Mouse (Mus musculus) left cerebral cortex, postnatal 25 days (tissue): Measurements from ENCODE around the gene Naaladl1. TPM values are rescaled to one million over a fixed set of nuclear protein-coding genes. Genes with fewer than 3 reads are reported as not detected.
A peak's percentile ranks its signal among the peaks of the same experiment; 100 is the strongest.

Experiments
- DNase-seq, 2 experiments: peaks; one replicate each; pipeline ENCODE4 v3.0.0; 2022; ENCODE audit warnings: low spot score in 2 of 2, mixed read lengths in 1 of 2
- intact Hi-C: fragments of 180-260 bp; cut with DNase I; formaldehyde crosslinking; loops from one replicate; pipeline ENCODE4 v1.15.1; 2025
- total RNA-seq, 2 experiments: library from RNA; stranded (reverse); gene quantifications; 2 replicates each; pipeline ENCODE4 v1.2.3; 2021

The Naaladl1 gene
- total RNA-seq, 2 experiments from 2014 or later, result 0.21 TPM; not detected in 1

DNA sequence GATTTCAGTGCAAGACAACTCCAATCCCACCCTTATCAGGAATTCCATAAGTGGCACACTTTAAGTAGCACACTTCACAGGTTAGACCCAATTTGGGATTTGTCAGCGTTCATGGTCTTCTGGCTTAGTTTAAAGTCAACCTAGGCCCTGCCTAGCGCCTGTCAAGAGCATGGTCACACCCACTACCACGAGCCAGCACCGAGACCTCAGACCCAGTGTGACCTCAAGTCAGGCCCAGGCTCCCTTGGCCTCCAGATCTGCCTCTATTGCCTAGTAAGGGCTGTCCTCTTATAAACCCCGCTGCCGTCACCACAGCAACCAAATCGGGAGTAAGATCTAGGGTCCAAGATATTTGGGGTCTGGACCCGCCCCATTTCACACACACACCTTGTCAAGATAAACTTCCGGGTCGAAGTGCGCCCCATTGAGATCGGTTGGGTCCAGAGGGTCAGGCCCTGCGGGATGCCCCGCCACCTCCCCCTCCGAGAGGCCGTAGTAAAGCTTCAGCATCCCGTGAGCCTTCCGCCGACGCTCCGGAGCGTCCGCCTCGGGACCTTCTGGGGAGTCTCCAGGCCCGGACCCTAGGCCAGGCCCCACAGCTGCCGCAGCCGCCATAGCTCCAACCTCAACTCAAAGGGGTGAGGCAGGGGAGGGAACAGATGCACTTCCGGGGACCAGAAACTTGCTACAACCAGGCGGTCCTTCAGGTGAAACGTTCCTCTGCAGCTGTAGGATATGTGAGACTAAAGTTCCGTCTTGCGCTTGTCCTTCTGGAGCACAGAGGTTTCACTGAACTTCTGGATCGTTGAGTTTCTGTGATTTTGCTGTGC lies 28.8 kb upstream of the Naaladl1 start, which contains the start of gene Vps51:
Vps51 (minus strand) TSS at position 668 of the 830 bp plus-strand sequence.
- DNase-seq, result peak; percentile 87 to 94
- intact Hi-C loops, result no loop called here

GRCm38 (mm10) chr19:6079983-6080480 lies 25.6 kb upstream of the Naaladl1 start, which contains the start of gene Tmem262:
Gene Tmem262, plus strand, starts transcription at chr19:6080033.
- intact Hi-C loops, result no loop called here
- DNase-seq, result no peak

DNA sequence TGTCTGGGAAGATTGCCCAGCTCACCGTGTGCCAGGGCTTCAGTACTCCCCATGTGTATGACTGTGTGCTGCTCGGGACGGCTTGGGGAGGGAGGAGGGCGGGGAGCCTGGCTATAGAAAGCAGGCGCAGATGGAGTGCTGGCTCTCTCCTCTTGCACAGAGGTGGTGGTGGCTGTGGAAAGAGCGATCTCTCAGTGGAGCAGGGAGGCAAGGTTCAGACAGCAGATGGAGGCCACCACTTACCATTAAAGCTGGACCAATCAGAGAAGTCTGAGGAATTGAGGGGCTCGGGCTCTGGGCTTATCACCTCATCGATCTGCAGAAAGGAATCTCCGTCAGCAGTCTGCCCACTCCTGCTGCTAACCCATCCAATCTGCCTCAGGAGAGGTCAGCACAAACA lies 23.4 kb upstream of the Naaladl1 start, which contains the start of gene Gm28374:
Gm28374 (minus strand) TSS at position 101 of the 400 bp plus-strand sequence.
- DNase-seq, result no peak
- intact Hi-C loops, result no loop called here

GRCm38 (mm10) chr19:6084478-6085248 lies 20.9 kb upstream of the Naaladl1 start, which contains the start of the genes Zfpl1 and Cdca5:
Gene Zfpl1, minus strand, starts transcription at chr19:6084956.
Gene Cdca5, plus strand, starts transcription at chr19:6084983.
- intact Hi-C loops, result loop anchor here (1.0 to 2.0 kb wide), 2 partner anchors 28 to 34 kb away; partner anchors contain the start of genes Fau, Mrpl49 and Sac3d1
- peak; percentile 97 to 98 for DNase-seq

GRCm38 (mm10) chr19:6085417-6085879 lies 20.1 kb upstream of the Naaladl1 start:
- intact Hi-C loops, result loop anchor here (1.0 to 2.0 kb wide), 2 partner anchors 29 to 33 kb away; partner anchors contain the start of genes Fau, Mrpl49 and Sac3d1
- DNase-seq, result no peak

DNA sequence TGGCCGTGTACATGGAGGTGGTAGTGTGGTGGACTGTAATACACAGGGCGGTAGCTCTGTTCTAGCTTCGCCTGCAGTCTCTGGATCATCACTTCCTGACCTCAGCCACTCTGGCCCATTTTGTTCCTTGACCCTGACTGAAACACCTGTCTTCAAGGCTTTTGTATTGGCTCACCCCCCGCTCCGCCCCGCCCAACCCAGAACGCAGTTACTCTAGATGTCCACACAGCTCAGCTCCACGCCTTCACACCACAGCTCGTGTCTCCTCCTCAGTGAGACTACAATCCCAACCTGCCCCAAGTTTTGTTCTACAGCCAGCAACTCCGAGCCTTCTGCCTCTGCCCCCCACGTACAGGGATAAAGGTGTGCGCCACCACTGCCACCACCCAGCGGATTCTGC lies 16.7 kb upstream of the Naaladl1 start:
- intact Hi-C loops, result no loop called here
- DNase-seq, result no peak

- intact Hi-C loops, result no loop called here
- no peak for DNase-seq
These were observed 11.5 kb upstream of the Naaladl1 start, which contains the start of gene AC131692.1 for GRCm38 (mm10) chr19:6094119-6094518. Gene AC131692.1, plus strand, starts transcription at chr19:6094419.

DNA sequence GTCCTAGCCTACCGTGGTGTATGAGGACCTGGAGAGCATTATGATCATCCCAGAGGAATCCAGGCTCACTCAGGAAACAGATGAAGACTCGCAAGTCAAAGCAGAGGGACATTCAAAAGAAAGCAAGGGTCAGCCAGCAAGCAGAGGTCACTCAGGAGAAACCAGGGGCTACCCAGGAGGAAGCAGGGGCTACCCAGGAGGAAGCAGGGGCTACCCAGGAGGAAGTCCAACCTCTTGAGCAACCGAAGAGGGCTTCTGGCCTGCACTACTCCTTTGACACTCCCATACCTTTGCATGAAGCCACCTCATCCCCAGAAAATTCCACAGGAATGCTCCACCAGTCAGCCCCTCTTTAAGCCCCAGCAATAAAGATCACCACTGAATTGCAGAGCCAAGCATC lies 7.7 kb upstream of the Naaladl1 start:
- DNase-seq, result no peak
- intact Hi-C loops, result no loop called here

DNA sequence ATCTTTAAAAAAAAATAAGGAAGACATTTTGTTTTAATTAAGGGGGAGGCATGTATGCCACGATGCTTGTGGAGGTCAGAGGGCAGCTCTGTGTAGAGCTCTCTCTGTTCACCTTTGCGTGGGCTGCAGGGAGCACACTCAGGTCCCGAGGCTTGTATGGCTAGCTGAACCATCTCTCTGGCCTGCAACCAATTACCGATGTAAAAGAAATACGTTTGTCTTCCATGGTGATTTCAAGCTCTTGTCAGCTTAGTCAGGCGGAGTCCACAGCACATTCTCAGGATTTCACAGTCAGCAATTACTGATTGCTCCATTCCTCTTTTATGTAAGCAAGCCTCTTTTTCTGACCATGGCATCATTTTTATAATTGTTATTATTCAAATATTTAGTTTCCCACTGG lies 4.4 kb upstream of the Naaladl1 start:
- intact Hi-C loops, result no loop called here
- no peak for DNase-seq

- DNase-seq, result no peak
- intact Hi-C loops, result no loop called here
These were observed 3.3 kb upstream of the Naaladl1 start for GRCm38 (mm10) chr19:6102169-6102853.

- intact Hi-C loops, result no loop called here
- DNase-seq, result no peak
These were observed 1.1 kb upstream of the Naaladl1 start for GRCm38 (mm10) chr19:6104476-6104875.

GRCm38 (mm10) chr19:6113116-6113515 lies 7.5 kb downstream of the Naaladl1 start:
- intact Hi-C loops, result no loop called here
- no peak for DNase-seq

GRCm38 (mm10) chr19:6116113-6116850 lies 10.7 kb downstream of the Naaladl1 start:
- intact Hi-C loops, result loop anchor here (5.0 kb wide), 1 partner anchor 49 kb away; the partner anchor contains the start of gene Tm7sf2
- peak in 1 of 2 experiments; percentile 60 for DNase-seq

DNA sequence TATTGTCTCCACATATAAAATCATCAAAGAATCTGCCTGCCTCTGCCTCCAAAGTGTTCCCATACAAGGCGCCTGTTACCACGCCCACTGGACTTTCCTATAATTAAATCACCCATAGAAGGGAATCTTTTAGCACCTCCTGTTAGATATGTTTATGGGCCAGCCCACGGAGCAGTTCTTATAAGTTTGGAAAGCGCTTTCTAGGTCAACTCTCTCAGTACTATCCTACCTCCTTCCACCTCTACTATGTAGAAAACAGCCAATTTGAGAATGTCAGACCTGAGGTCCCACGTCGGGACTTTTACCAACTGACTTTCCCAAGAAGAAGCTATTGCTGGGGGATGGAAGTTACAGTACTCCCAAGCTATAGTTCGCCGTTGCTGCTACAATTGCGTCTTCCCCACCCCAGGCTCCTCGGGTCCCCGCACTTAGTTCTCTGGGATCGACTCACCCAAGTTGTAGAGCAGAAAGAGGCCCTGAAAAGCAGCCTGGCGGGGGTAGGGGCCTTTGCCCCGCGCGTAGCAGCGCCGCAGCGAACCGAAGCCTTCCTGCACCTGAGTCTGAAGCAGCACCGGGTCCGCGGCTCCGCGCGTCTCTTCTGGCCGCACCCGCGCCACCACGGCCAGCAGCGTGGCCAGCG lies 11.9 kb downstream of the Naaladl1 start:
- intact Hi-C loops, result loop anchor here (5.0 kb wide), 1 partner anchor 50 kb away; the partner anchor contains the start of gene Tm7sf2
- peak in 1 of 2 experiments; percentile 65 for DNase-seq

DNA sequence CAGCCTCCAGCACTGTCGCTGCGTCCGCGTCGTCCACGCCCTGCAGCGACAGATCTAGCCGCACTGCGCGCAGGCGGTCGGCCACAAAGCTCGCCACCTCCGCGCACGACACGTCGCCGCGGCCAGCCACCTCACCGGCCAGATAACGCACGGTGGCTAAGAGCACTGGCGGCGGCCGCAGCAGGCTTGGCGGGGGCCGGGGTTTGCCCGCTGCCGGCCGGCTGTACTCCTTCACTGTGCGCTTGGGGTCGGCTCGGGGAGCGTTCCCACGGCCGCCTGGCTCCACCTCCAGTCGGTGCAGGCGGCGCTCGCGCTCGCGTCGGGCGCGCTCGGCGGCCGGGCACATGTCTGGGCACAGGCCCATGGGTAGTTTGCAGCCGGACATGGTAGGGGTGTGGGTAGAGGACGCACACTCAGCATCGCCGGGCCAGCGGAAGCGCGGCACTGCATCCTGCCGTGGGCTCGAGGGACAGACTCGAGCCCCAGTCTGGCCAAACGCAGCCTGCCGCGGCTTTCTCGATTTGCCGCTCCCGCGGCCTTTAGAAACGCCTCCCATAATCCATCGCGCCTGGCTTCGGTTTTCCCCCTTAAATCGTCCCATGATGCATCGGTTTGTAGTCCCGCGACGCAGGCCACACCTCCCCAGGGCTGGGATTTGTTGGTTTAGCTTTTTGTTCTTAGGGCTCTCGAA lies 12.5 kb downstream of the Naaladl1 start, which contains the start of gene Sac3d1:
Sac3d1 (minus strand) TSS at position 665 of the 691 bp plus-strand sequence.
- intact Hi-C loops, result loop anchor here (1.0 to 5.0 kb wide), 2 partner anchors 33 to 51 kb away; partner anchors contain the start of gene Tm7sf2

GRCm38 (mm10) chr19:6118677-6119185 lies 13.1 kb downstream of the Naaladl1 start:
- intact Hi-C loops, result loop anchor here (1.0 to 5.0 kb wide), 2 partner anchors 33 to 51 kb away; partner anchors contain the start of gene Tm7sf2
- DNase-seq, result no peak

More for the DNA sequence above, 12.5 kb downstream of the Naaladl1 start, which contains the start of gene Sac3d1:
- peak; percentile 92 to 96 for DNase-seq

- DNase-seq, result no peak
- intact Hi-C loops, result no loop called here
These were observed 16.2 kb downstream of the Naaladl1 start for GRCm38 (mm10) chr19:6121761-6122160.
